Mouse (Mus musculus) skeletal muscle tissue, adult 2 months (tissue): Measurements from ENCODE around the gene Samsn1.
A peak's percentile ranks its signal among the peaks of the same experiment; 100 is the strongest.

Experiments
- DNase-seq: peaks from one replicate; pipeline ENCODE4 v3.0.0-alpha.2; 2012; ENCODE audit warnings: low read depth, low spot score

Gene Samsn1

GRCm38 (mm10) chr16:76022181-76022580 lies at the start of gene Samsn1:
Gene Samsn1 (minus strand): TSS chr16:76022281.
- DNase-seq: no peak

DNA sequence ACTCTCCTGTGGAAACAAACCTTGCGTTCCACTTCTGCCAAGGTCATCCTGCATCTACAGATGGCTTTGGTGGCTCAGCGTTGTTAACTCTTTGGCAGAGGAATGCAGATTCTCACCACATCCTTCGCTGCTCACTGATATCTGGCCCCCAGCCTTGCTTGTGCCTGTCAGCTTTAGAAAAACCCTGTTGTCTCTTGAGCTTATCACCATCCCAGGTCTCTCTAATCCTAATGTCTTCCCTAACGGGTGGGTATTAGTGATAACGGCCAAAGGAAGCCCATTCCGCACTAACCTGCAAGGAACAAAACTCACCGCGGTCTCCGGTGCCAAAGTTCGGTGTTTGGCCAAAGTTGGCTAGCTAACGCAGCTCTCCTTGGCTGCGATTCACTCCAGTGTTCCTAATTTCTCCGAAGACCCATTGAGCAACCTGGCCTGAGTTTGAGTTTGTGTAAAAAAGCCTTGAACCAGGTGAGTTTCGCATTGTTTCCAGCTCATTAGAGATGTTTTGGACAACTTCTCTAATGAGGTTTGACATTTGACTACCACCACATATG lies 44.1 kb upstream of the Samsn1 start:
- no peak for DNase-seq

- DNase-seq: no peak
These were observed 32.9 kb upstream of the Samsn1 start for GRCm38 (mm10) chr16:76054976-76055375.

- no peak for DNase-seq
These were observed 32.0 kb upstream of the Samsn1 start for GRCm38 (mm10) chr16:76054079-76054478.

GRCm38 (mm10) chr16:76053537-76053936 lies 31.5 kb upstream of the Samsn1 start:
- DNase-seq: peak; percentile 20

GRCm38 (mm10) chr16:76047066-76047465 lies 25.0 kb upstream of the Samsn1 start:
- no peak for DNase-seq

- no peak for DNase-seq
These were observed 18.4 kb upstream of the Samsn1 start for GRCm38 (mm10) chr16:76040319-76040945.

GRCm38 (mm10) chr16:76019164-76019563 lies 2.9 kb downstream of the Samsn1 start:
- DNase-seq: no peak

DNA sequence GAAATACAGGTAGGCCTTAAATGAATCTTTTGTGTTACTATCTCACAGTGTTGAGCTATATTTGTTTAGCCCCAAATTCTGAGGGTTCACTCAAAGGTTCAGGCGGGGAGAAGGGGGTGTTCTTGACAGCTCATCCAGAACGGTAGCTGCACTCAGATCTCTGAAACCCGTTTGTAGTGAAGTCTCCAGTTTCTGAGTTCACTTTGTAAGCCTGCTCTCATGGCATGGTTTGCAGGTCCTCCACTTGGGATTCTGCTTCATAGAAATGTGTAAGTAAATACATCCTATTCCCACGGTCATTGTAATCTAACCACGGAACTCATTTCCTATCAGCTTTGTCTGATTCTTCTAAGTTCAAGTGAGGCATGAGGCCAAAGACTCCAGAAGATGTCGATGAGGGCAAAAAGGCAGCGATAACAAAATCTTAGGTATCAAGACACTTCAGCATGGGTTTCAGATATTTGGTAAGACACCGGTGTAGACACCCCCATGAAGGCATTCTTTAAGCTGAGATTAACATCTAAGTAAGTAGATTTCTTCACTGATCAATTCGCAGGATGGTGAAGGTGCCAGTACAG lies 18.2 kb downstream of the Samsn1 start:
- no peak for DNase-seq

DNA sequence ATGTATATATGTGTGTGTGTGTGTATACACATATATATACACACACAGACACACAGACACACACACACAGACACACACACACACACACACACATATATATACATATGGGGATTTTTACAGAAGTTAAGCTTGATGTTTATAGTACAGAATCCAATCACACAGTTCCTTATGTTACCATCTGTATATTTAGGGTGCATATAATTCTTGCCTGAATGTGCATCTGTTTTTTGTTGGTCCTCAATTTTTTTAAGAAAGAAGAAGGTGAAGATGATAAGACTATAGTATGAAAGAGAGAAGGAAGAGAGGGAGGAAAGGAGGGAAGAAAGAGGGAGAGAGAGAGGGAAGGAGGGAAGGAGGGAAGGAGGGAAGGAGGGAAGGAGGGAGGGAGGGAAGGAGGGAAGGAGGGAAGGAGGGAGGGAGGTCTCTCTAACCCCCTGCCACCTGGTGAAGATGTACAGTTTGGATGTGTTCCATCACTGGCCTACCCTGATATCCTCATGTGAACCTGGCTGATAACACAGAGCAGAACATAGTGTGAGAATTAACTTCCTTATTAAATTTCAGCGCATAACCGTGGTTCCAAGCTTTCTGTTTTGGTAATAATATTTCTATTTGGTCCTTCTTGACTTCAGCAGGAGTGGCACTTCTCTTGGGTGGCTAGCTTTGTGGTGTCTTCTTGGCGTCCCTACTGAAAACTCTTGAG lies 19.1 kb downstream of the Samsn1 start:
- no peak for DNase-seq

- DNase-seq: peak; percentile 4
These were observed 19.8 kb downstream of the Samsn1 start for GRCm38 (mm10) chr16:76002287-76002686.

- no peak for DNase-seq
These were observed 20.3 kb downstream of the Samsn1 start for GRCm38 (mm10) chr16:76001788-76002187.

DNA sequence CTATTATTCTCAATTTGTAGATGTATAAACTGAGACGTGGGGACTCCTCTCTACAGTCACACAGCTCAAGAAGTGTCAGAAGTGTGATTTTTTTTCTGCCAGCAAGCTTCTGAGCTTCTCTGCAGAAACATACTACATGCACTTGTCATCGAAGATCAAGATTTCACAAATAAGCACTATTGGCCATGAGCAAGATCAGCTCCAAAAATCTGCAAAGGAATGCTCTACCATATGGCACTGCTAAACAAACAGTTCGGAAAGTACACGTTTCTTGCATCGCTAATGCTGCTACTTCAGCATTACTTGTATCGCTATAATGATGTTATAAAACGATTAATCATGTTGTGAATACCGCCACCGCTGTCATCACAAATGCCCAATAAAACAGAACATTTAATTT lies 22.0 kb downstream of the Samsn1 start:
- no peak for DNase-seq

DNA sequence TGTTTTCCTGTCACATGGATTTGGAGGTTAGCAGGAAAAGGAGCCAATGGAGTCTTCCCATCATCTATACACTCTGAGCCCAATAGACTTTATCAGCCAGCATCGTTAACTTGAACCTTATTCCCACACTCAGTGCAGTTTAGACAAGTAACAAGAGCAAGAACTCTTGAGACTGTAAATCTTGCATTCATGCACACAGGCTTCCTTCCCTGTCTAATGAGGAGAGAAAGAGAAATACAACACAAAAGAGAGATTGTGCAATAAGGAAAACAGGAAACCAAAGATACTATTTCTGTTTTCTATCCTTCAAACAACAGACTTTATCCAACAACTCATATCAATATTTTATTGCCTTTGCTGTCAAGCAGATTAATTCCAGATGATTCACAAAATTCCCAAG lies 31.9 kb downstream of the Samsn1 start:
- no peak for DNase-seq

DNA sequence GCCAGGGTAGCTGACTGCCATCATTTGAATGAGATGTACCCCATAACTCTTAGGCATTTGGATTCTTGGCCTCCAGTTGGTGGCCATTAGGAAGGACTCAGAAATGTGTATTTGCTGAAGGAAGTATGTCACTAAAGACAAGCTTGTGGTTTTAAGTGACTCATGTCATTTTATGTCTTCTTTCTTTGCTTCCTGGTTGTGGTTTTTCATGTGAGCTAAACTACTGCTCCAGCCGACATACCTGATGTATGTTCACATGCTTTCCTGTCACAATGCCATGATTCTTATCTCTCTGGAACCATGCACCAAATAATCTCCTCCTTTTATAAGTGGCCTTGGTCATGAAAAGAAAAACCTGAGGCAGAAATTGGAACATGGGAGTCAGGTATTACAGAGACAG lies 38.2 kb downstream of the Samsn1 start:
- no peak for DNase-seq

DNA sequence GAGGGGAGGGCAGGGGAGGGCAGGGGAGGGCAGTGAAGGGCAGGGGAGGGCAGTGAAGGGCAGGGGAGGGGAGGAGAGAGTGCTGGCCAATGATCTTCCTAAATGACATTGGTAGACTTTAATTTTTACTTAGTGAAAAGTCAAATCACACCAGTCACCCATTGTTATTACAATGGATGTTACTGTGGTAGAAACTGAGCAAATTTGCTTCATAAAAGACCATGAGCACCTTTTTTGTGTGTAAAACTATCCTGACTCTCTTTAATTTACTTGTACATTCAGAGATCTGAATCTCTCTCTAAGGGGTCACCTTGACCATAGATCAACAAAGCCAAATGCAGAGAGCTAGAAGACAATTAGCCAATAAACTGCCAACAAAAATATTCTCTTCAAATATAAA lies 42.7 kb downstream of the Samsn1 start:
- DNase-seq: no peak

- DNase-seq: no peak
These were observed 44.3 kb downstream of the Samsn1 start for GRCm38 (mm10) chr16:75977798-75978197.

GRCm38 (mm10) chr16:75975682-75976332 lies 46.3 kb downstream of the Samsn1 start:
- no peak for DNase-seq

DNA sequence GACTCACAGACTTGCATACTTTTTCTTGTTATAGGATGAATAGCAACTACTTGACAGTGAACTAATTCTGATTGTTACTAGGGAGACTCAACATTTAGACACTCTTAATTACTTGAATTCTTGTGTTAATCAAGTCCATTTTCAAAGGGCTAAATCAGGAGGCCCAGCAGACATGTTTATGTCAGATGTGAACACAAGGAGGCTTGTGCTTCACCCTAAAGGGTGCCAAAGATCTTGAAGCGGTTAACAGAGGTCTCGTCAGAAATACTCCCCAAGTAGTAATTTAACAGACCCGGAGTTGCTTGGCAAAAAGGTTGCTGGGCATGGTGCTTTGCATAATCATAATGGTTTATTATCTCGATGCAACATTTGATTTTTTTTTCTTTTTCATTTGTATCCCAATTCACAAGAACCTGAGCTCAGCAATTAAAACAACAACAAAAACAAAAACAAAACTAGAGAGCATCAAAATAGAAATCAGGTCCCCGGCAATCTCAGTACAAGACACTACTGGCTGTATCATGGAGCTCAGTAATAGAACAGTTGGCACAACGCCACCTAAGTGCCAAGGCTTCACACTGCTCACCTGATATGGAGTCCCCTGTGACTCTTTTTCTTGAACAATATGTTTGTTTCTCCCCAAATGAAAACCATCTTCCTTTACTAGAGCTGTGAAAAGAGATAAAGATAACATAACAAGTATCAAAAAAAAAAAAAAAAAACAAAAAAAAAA lies 51.6 kb downstream of the Samsn1 start:
- DNase-seq: no peak

DNA sequence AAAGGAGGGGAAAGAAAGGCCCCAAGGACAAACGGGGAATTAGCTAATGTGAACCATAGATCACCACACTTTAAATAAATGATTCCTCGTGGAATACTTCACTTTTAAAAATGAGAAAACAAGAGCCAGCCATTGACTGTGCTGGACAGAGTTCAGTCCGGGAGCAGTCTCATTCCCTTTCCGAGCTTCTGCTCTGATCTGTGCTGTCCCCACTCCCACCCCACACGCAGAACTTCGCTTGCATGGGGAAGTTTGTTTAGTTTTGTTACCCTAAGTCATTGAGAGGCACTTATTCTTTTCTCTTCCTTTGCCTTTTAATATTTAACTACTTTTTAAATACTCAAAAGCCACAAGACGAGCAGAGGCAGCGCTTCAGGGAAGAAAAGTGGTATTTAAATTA lies 60.1 kb downstream of the Samsn1 start:
- DNase-seq: no peak

- DNase-seq: no peak
These were observed 60.6 kb downstream of the Samsn1 start for GRCm38 (mm10) chr16:75961487-75961886.

DNA sequence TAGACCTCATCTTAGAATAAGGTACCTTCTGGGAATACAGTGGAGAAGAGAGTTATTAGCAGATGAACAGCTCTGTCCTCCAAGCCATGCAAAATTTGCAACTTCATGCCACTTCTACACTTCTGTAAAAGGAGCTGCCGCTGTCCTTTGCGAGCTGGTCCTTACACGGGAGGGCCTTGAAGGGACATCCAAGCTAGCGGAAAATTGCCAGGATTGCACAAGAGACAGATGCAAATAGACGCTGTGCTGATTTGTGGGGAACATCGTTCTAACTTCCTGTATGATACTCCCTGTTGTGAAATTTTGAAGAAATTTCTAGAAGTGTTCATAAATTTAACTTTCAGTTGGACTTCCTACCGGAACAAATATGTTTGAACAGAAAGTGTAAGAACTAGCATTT lies 61.0 kb downstream of the Samsn1 start:
- peak; percentile 48 for DNase-seq
